Mouse (Mus musculus): ENCODE results near the gene Fmod.

Gene Fmod

GRCm38 (mm10) chr1:134037172-134037571 is at the start of gene Fmod:
Gene Fmod (plus strand): TSS chr1:134037254.
- DNase-seq (ENCODE audit: low spot score), result no peak

- no peak for DNase-seq (ENCODE audit: low spot score)
Observed at GRCm38 (mm10) chr1:133988845-133989244, 48.2 kb upstream of the Fmod start.

- DNase-seq (ENCODE audit: low spot score), result no peak
Observed at GRCm38 (mm10) chr1:133991277-133991676, 45.8 kb upstream of the Fmod start.

GRCm38 (mm10) chr1:134005490-134005889 is 31.6 kb upstream of the Fmod start:
- DNase-seq (ENCODE audit: low spot score), result no peak

GRCm38 (mm10) chr1:134006105-134006764 is 30.8 kb upstream of the Fmod start:
- DNase-seq (ENCODE audit: low spot score), result no peak

- no peak for DNase-seq (ENCODE audit: low spot score)
Observed at GRCm38 (mm10) chr1:134024293-134024971, 12.6 kb upstream of the Fmod start.

- peak; percentile 7 for DNase-seq (ENCODE audit: low spot score)
Observed at GRCm38 (mm10) chr1:134025975-134026374, 11.1 kb upstream of the Fmod start.

- DNase-seq (ENCODE audit: low spot score), result no peak
Observed at GRCm38 (mm10) chr1:134026741-134027140, 10.3 kb upstream of the Fmod start.

- DNase-seq (ENCODE audit: low spot score), result no peak
Observed at GRCm38 (mm10) chr1:134028161-134028846, 8.8 kb upstream of the Fmod start.

- DNase-seq (ENCODE audit: low spot score), result no peak
Observed at GRCm38 (mm10) chr1:134036492-134036891, 562 bp upstream of the Fmod start.

- DNase-seq (ENCODE audit: low spot score), result no peak
Observed at GRCm38 (mm10) chr1:134038336-134038735, 1.3 kb downstream of the Fmod start.

- DNase-seq (ENCODE audit: low spot score), result no peak
Observed at GRCm38 (mm10) chr1:134039361-134039760, 2.3 kb downstream of the Fmod start.

- DNase-seq (ENCODE audit: low spot score), result no peak
Observed at GRCm38 (mm10) chr1:134041900-134042299, 4.8 kb downstream of the Fmod start.

- no peak for DNase-seq (ENCODE audit: low spot score)
Observed at GRCm38 (mm10) chr1:134042341-134042740, 5.3 kb downstream of the Fmod start.

- no peak for DNase-seq (ENCODE audit: low spot score)
Observed at GRCm38 (mm10) chr1:134044805-134045204, 7.8 kb downstream of the Fmod start.

GRCm38 (mm10) chr1:134045971-134046370 is 8.9 kb downstream of the Fmod start:
- peak; percentile 39 for DNase-seq (ENCODE audit: low spot score)

- no peak for DNase-seq (ENCODE audit: low spot score)
Observed at GRCm38 (mm10) chr1:134046387-134046786, 9.3 kb downstream of the Fmod start.

GRCm38 (mm10) chr1:134047431-134047830 is 10.4 kb downstream of the Fmod start:
- no peak for DNase-seq (ENCODE audit: low spot score)

GRCm38 (mm10) chr1:134048759-134049158 is 11.7 kb downstream of the Fmod start:
- DNase-seq (ENCODE audit: low spot score), result peak; percentile 68

- DNase-seq (ENCODE audit: low spot score), result no peak
Observed at GRCm38 (mm10) chr1:134049542-134049941, 12.5 kb downstream of the Fmod start.

GRCm38 (mm10) chr1:134053207-134053606 is 16.2 kb downstream of the Fmod start:
- peak; percentile 83 for DNase-seq (ENCODE audit: low spot score)

GRCm38 (mm10) chr1:134055058-134055457 is 18.0 kb downstream of the Fmod start:
- no peak for DNase-seq (ENCODE audit: low spot score)

- no peak for DNase-seq (ENCODE audit: low spot score)
Observed at GRCm38 (mm10) chr1:134055666-134056245, 18.7 kb downstream of the Fmod start.

All from T-cell, adult 2 months (primary cell).